Mouse (Mus musculus): ENCODE data around the gene Vtcn1. TPM values are rescaled to one million over a fixed set of nuclear protein-coding genes. Genes with fewer than 3 reads are reported as not detected.

The Vtcn1 gene
- polyA plus RNA-seq, 1 experiment = 0.01 TPM

- H3ac ChIP-seq (ENCODE audit: control insufficient read depth, insufficient read length, low read depth) = no peak overlapping the region
- H3K27me3 ChIP-seq (ENCODE audit: control insufficient read depth, insufficient read depth, insufficient read length) = no peaks in the 10 kb centered on the region
Observed at GRCm38 (mm10) chr3:100924065-100924732, 98.9 kb downstream of the Vtcn1 start.

DNA sequence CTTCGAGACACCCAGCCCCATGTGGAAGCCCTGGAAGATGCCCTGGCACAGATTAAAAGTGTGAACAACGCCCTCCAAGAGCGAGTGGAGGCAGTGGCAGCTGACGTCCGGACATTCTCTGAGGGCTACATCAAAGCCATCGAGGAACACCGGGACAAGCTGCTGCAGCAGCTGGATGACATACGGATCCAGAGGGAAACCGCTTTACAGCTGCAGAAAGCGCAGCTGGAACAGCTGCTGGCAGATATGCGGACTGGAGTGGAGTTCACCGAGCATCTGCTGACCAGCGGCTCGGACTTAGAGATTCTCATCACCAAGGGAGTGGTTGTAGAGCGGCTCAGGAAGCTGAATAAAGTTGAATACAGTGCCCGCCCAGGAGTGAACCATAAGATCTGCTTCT, 99.9 kb downstream of the Vtcn1 start:
- no peak overlapping the region for H3K4me3 ChIP-seq (ENCODE audit: insufficient read depth, poor library complexity, severe bottlenecking)
- TF ChIP-seq CTCF (IDR thresholded peaks at IDR 0.05; ENCODE audit: control insufficient read depth, insufficient read depth, insufficient read length) = no peak
- no peak for TF ChIP-seq CEBPB (IDR thresholded peaks at IDR 0.05; ENCODE audit: low read depth)
- TF ChIP-seq MAX (IDR thresholded peaks at IDR 0.05) = no peak
- TF ChIP-seq USF1 (IDR thresholded peaks at IDR 0.05; ENCODE audit: low read depth) = no peak
- TF ChIP-seq FOSL1 (IDR thresholded peaks at IDR 0.05; ENCODE audit: insufficient read depth, low read length, poor library complexity, severe bottlenecking) = no peak
- no peak for TF ChIP-seq MYOG (IDR thresholded peaks at IDR 0.05; ENCODE audit: control insufficient read depth, extremely low read depth, insufficient read length)
- no peak for TF ChIP-seq MYOD1 (IDR thresholded peaks at IDR 0.05; ENCODE audit: control insufficient read depth, insufficient read length, low read depth)
- H3K79me2 ChIP-seq (ENCODE audit: control insufficient read depth, insufficient read depth) = no peaks in the 10 kb centered on the region
- H3K79me3 ChIP-seq (ENCODE audit: low read depth) = no peaks in the 10 kb centered on the region
- H3K27me3 ChIP-seq (ENCODE audit: control insufficient read depth, insufficient read depth, insufficient read length) = no peaks in the 10 kb centered on the region
- H3K36me3 ChIP-seq (ENCODE audit: control insufficient read depth, insufficient read depth) = no peaks in the 10 kb centered on the region
- H3ac ChIP-seq (ENCODE audit: control insufficient read depth, insufficient read length, low read depth) = no peak overlapping the region

More at GRCm38 (mm10) chr3:100924065-100924732, 98.9 kb downstream of the Vtcn1 start:
- Histone ChIP-seq H3K36me3 (ENCODE audit: control insufficient read depth, insufficient read depth) (no peaks in the 10 kb centered on the region), H3K79me3 (ENCODE audit: low read depth) (no peaks in the 10 kb centered on the region), H3K4me3 (ENCODE audit: insufficient read depth, poor library complexity, severe bottlenecking) (no peak overlapping the region), H3K79me2 (ENCODE audit: control insufficient read depth, insufficient read depth) (no peaks in the 10 kb centered on the region)
- TF ChIP-seq CEBPB (IDR thresholded peaks at IDR 0.05; ENCODE audit: low read depth) = no peak
- TF ChIP-seq USF1 (IDR thresholded peaks at IDR 0.05; ENCODE audit: low read depth) = no peak
- no peak for TF ChIP-seq MYOG (IDR thresholded peaks at IDR 0.05; ENCODE audit: control insufficient read depth, extremely low read depth, insufficient read length)
- TF ChIP-seq MAX (IDR thresholded peaks at IDR 0.05) = no peak
- TF ChIP-seq FOSL1 (IDR thresholded peaks at IDR 0.05; ENCODE audit: insufficient read depth, low read length, poor library complexity, severe bottlenecking) = no peak

DNA sequence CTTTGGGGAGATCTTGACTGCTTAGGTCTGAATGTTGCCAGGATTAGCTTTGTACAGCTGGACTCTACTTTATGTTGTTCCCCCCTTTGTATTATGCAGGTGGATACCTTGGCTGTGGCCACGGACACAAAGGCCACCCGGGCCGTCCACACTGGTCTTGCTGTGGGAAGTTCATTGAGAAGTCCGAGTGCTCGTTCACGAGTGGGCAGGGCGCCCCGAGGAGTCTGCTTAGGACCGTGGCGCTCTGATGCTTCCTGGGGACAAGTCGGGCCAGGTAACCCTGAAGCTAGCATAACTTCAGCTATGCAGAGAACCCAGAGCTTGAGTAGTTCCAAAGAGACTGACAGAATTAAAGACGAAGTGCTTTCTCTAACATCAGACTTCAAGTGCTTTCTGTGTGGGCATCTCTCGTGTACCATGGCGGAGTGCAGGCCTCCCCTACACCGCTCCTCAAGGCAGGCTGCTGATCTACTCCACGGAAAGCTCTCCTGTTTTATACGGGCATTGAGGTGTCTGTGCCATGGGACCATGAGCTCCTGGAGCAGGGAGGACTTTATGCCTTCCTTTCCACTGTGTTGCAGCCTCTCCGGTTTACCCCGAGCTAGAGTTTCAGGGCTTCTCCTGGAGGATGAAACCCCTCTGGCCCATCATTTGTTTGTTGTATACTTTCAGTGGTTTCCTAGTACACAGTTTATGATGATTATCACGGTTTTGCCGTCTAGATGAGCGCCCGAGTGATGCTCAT, 106.2 kb downstream of the Vtcn1 start:
- TF ChIP-seq CEBPB (IDR thresholded peaks at IDR 0.05; ENCODE audit: low read depth) (no peak), MAX (IDR thresholded peaks at IDR 0.05) (no peak), MYOG (IDR thresholded peaks at IDR 0.05; ENCODE audit: control insufficient read depth, extremely low read depth, insufficient read length) (no peak), MYOD1 (IDR thresholded peaks at IDR 0.05; ENCODE audit: control insufficient read depth, insufficient read length, low read depth) (no peak), FOSL1 (IDR thresholded peaks at IDR 0.05; ENCODE audit: insufficient read depth, low read length, poor library complexity, severe bottlenecking) (no peak), CTCF (IDR thresholded peaks at IDR 0.05; ENCODE audit: control insufficient read depth, insufficient read depth, insufficient read length) (no peak), USF1 (IDR thresholded peaks at IDR 0.05; ENCODE audit: low read depth) (no peak)
- Histone ChIP-seq H3K79me3 (ENCODE audit: low read depth) (no peaks in the 10 kb centered on the region), H3K79me2 (ENCODE audit: control insufficient read depth, insufficient read depth) (no peaks in the 10 kb centered on the region), H3K27me3 (ENCODE audit: control insufficient read depth, insufficient read depth, insufficient read length) (no peaks in the 10 kb centered on the region), H3K4me3 (ENCODE audit: insufficient read depth, poor library complexity, severe bottlenecking) (no peak overlapping the region), H3ac (ENCODE audit: control insufficient read depth, insufficient read length, low read depth) (no peak overlapping the region), H3K36me3 (ENCODE audit: control insufficient read depth, insufficient read depth) (peaks cover 5% of the 10 kb centered on the region)

DNA sequence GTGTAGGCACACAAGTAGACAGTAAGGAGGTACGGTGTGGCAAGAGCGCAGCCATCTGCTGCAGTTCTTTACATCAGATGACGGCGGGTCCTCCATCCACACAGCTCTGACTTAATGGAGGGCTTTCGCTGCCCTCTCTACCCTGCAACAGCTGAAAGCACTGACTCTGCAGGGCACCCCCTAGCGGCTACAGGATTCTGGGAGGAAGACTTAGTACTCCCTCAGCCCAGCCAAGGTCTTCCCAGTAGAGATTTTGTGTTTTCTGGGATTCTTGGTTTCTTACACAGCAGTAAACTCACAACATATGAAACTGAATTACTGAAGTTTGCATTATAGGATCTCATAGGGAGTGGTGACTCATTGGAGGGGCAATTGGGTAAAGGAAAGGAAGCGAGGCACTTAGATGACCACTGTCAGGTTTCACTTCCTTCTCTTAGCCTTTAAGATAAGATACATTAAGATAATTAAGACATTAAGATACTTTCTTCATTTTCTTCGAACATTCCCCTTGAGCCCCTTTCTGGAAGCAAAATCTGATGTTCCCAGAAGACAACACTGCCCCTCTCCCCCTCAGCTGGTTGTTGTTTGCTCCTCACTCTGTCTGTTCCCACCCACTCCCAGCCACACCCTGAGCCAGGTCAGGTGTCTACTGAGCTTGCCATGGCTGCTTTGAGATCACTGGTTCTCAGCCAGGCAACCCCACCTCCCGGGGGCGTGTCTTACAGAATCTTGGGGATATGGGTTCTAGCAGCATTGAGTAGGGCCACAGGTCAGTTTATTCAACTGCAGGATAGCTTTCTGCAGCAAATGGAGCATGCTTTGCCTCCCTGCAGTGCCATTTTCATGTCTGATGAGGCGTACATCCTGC, 107.1 kb downstream of the Vtcn1 start:
- Histone ChIP-seq H3K4me3 (ENCODE audit: insufficient read depth, poor library complexity, severe bottlenecking) (no peak overlapping the region), H3K36me3 (ENCODE audit: control insufficient read depth, insufficient read depth) (peaks cover 5% of the 10 kb centered on the region), H3ac (ENCODE audit: control insufficient read depth, insufficient read length, low read depth) (no peak overlapping the region), H3K27me3 (ENCODE audit: control insufficient read depth, insufficient read depth, insufficient read length) (no peaks in the 10 kb centered on the region), H3K79me3 (ENCODE audit: low read depth) (no peaks in the 10 kb centered on the region), H3K79me2 (ENCODE audit: control insufficient read depth, insufficient read depth) (no peaks in the 10 kb centered on the region)
- TF ChIP-seq CEBPB (IDR thresholded peaks at IDR 0.05; ENCODE audit: low read depth) (no peak), CTCF (IDR thresholded peaks at IDR 0.05; ENCODE audit: control insufficient read depth, insufficient read depth, insufficient read length) (no peak), MYOD1 (IDR thresholded peaks at IDR 0.05; ENCODE audit: control insufficient read depth, insufficient read length, low read depth) (no peak), MYOG (IDR thresholded peaks at IDR 0.05; ENCODE audit: control insufficient read depth, extremely low read depth, insufficient read length) (no peak), FOSL1 (IDR thresholded peaks at IDR 0.05; ENCODE audit: insufficient read depth, low read length, poor library complexity, severe bottlenecking) (no peak), MAX (IDR thresholded peaks at IDR 0.05) (no peak), USF1 (IDR thresholded peaks at IDR 0.05; ENCODE audit: low read depth) (no peak)

- Histone ChIP-seq H3K79me2 (ENCODE audit: control insufficient read depth, insufficient read depth) (no peaks in the 10 kb centered on the region), H3K4me3 (ENCODE audit: insufficient read depth, poor library complexity, severe bottlenecking) (no peak overlapping the region), H3ac (ENCODE audit: control insufficient read depth, insufficient read length, low read depth) (no peak overlapping the region), H3K27me3 (ENCODE audit: control insufficient read depth, insufficient read depth, insufficient read length) (no peaks in the 10 kb centered on the region), H3K79me3 (ENCODE audit: low read depth) (no peaks in the 10 kb centered on the region), H3K36me3 (ENCODE audit: control insufficient read depth, insufficient read depth) (peaks cover 32% of the 10 kb centered on the region)
- TF ChIP-seq MAX (IDR thresholded peaks at IDR 0.05) (no peak), FOSL1 (IDR thresholded peaks at IDR 0.05; ENCODE audit: insufficient read depth, low read length, poor library complexity, severe bottlenecking) (no peak), MYOD1 (IDR thresholded peaks at IDR 0.05; ENCODE audit: control insufficient read depth, insufficient read length, low read depth) (no peak), USF1 (IDR thresholded peaks at IDR 0.05; ENCODE audit: low read depth) (no peak), CTCF (IDR thresholded peaks at IDR 0.05; ENCODE audit: control insufficient read depth, insufficient read depth, insufficient read length) (no peak), CEBPB (IDR thresholded peaks at IDR 0.05; ENCODE audit: low read depth) (no peak), MYOG (IDR thresholded peaks at IDR 0.05; ENCODE audit: control insufficient read depth, extremely low read depth, insufficient read length) (no peak)
Observed at GRCm38 (mm10) chr3:100935521-100935920, 110.3 kb downstream of the Vtcn1 start.
